Mouse (Mus musculus) MEL (cell line): ENCODE results near the gene Cpeb3.

Source experiments
- CTCF ChIP-seq, 3 experiments: IDR thresholded peaks in 2 of 3; conservative IDR thresholded peaks in 1 of 3; 2 replicates each; pipeline ENCODE4 v1.5.1; 2011 to 2012; ENCODE audit warnings: low read length in 3 of 3, low read depth in 2 of 3, mild to moderate bottlenecking in 2 of 3, improper control_type of control experiment in 1 of 3, inconsistent platforms in 1 of 3, mixed read lengths in 1 of 3, moderate library complexity in 1 of 3; ENCODE audit not compliant: control insufficient read depth in 1 of 3, insufficient read depth in 1 of 3, poor library complexity in 1 of 3, severe bottlenecking in 1 of 3
- ZMIZ1 ChIP-seq: IDR thresholded peaks from 2 replicates; pipeline ENCODE4 v1.6.1; 2012; ENCODE audit warnings: low read depth, mild to moderate bottlenecking, inconsistent platforms, low read length, improper control_type of control experiment, moderate library complexity

DNA sequence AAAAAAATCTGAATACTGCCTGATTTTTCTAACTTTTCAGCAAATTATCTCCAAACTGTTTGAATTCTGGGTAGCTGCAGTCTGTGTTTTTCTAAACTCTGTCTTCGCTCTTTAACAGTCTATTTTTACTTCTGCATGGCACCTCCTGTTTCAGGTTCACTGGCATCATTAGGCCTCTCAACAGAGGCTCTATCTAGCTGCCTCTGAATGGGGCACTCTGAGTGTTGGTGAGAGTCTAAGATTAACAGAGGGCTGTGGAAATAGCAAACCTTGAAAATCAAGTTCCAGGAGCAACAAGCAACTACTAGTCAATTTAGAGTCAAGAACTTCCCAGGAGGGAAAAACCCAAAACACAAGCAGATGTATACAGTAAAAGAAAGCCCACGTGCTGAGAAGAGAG is 8.5 kb downstream of the Cpeb3 start:
- TF ChIP-seq CTCF (IDR thresholded peaks at IDR 0.05 in 2 of 3, conservative IDR thresholded peaks at IDR 0.05 in 1 of 3; ENCODE audit: control insufficient read depth in 1 of 3, insufficient read depth in 1 of 3, low read depth in 2 of 3, low read length in 3 of 3, poor library complexity in 1 of 3, severe bottlenecking in 1 of 3), result no peak
- TF ChIP-seq ZMIZ1, result no peak
